Mouse (Mus musculus): ENCODE data around the gene Cfap43.

Cfap43 gene

DNA sequence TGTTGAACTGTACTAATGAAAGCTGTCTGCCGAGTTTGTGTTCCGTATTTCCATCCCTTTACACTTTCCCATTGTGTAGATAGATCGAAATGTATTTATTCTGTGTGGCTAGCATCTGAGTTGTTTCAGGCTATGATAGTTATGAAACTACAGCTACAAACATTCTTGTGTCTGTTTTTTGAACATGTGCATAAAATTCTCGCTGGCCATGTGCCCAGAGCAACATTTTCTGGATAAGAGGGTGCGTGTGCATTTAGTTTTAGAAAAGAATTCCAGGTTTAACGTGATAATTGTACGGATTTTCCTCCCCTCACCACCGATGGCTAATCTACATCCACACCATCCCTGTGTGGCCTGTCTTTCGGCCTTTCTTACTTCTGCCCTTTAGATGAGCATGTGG is 205.6 kb downstream of the Cfap43 start:
- in situ Hi-C loops (cut with MboI, MseI) = no loop called here

DNA sequence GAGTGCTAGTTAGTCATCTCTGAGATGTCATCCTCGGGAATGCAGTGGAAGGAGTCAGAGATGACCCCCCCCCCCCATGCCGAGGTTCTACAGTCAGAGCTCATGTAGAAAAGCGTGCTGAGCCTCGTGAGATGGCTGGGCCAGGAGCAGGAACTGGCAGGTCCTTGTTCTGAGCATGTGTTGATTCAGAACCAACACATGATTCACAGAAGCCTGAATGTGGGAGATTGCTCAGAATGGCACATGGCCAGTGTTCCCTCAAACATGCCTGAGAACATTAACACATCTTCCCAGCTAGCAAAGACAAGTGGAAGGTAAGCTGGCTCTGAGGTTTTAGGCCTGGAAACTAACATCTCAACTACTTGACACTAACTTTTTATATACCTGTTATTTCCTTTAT is 208.7 kb downstream of the Cfap43 start:
- in situ Hi-C loops (cut with MboI, MseI) = no loop called here

GRCm38 (mm10) chr19:47705772-47706309 is 213.2 kb downstream of the Cfap43 start:
- in situ Hi-C loops (cut with MboI, MseI) = no loop called here

- in situ Hi-C loops (cut with MboI, MseI) = no loop called here
These were observed 213.9 kb downstream of the Cfap43 start for GRCm38 (mm10) chr19:47705080-47705771.

DNA sequence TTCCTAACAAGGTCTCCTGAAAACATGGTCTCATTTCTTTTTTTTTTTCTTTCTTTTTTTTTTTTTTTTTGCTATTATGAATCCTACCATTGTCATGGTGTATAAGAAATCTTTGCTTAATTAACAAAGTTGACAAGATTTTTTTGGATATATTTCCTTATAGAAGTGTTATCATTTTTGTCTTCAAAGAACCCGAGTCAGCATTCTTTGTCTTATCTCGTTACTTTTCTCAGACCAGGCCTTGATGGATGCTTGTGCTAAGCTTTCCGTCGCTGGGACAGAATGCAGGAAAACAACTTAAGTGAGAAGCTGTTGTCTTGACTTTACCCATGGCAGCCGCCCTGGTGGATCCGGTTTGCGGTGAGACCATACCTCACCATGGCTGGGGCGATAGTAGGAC is 218.6 kb downstream of the Cfap43 start:
- in situ Hi-C loops (cut with MboI, MseI) = no loop called here

DNA sequence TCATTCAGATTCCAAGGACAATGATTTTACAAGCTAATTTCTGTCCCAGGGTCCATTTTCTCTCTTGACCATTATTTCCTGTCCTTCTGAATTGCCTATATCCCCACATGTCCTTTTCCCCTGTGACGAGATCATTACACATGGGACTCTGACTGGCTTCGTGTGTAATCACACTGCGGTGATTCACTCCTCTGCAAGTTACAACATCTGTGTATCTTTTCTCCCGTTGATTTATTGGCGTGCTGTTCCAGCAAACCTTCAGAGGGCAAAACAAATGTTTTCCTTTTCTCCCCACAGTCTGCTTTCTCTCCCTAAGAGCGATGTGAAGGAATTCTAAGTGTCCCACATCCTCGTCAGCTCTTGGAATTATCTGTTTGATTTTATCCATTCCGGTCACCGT is 219.3 kb downstream of the Cfap43 start:
- in situ Hi-C loops (cut with MboI, MseI) = loop anchor here in 1 of 2 experiments (10.0 kb wide), 1 partner anchor 695 kb away; no protein-coding TSS in a partner anchor

DNA sequence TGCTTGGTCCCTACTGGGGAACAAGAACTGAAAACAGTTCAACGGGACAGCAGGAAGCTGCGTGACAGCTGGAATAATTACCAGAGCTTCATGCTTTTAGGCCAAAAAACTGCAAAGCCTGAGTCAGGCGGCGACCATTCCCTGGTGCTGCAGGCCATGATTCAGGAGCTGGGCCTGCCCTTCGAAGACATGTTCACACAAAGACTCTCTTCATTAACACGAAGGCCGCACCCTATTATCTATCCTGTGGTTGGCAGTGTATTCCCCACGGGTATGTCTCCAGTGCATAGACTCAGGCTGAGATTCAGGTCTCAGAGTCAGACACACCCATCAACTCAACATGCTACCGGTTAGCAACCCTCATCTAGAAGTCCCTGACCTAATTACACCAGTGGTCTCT is 220.8 kb downstream of the Cfap43 start:
- in situ Hi-C loops (cut with MboI, MseI) = loop anchor here in 1 of 2 experiments (10.0 kb wide), 1 partner anchor 697 kb away; no protein-coding TSS in a partner anchor

DNA sequence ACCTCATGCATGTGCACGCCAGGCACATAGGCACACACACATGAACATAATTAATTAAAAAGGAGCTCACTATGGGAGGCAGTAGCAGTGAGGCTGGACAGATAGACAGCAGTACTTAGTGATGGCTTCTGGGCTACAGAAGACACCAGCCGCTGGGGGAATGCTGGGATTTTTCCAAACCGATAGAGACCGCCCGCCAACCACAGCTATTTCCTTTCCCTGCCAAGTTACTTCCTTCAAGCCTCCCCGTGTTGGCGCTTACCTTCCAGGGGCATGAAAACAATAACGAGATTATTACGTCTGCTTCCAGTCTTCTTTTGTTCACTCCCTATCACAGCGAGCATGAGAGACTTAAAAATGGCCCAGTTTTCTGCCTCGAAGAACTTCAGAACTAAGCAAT is 222.0 kb downstream of the Cfap43 start:
- in situ Hi-C loops (cut with MboI, MseI) = loop anchor here in 1 of 2 experiments (10.0 kb wide), 1 partner anchor 698 kb away; no protein-coding TSS in a partner anchor

DNA sequence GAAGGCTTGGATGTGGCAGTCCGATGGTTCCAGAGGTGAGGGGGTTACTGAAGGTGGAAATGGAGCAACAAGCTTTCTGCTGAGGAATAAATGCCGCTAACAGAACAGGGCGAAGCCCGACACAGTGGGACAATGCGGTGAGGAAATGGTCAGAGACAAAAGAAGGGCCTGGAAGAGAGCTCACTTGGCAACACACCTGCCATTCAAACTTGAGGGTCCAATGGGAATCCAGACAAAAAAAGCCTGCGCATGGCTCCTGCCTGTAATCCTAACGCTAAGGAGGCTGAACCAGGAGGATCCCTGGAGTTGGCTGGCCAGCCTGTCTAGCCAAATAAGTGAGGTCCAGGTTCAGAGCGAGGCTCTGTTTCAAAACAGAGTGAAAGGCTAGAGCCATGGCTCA is 222.7 kb downstream of the Cfap43 start:
- in situ Hi-C loops (cut with MboI, MseI) = loop anchor here in 1 of 2 experiments (10.0 kb wide), 1 partner anchor 698 kb away; no protein-coding TSS in a partner anchor

DNA sequence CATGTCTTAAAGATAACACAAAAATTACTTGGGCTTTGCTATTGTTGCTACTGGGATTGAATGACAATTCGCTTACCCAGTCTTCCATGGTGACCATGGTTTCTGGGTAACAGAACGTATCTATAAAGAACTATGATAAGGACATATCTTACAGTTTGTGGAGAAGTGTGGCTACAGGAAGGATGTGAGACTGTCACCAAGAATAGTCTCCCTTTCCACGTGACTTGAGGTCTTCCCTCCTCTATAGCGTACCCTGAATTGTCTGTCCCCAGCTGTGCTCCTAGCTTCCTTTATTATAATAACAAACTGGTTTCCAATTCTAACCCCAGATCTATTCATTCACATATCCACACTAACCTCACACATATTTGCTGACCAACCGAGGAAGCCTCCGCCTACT is 223.4 kb downstream of the Cfap43 start:
- in situ Hi-C loops (cut with MboI, MseI) = loop anchor here in 1 of 2 experiments (10.0 kb wide), 1 partner anchor 699 kb away; no protein-coding TSS in a partner anchor

- in situ Hi-C loops (cut with MboI, MseI) = loop anchor here in 1 of 2 experiments (10.0 kb wide), 1 partner anchor 703 kb away; no protein-coding TSS in a partner anchor
These were observed 227.1 kb downstream of the Cfap43 start, which contains the start of gene Col17a1 for GRCm38 (mm10) chr19:47691994-47692393. TSS of gene Col17a1 (minus strand) at chr19:47692094.

DNA sequence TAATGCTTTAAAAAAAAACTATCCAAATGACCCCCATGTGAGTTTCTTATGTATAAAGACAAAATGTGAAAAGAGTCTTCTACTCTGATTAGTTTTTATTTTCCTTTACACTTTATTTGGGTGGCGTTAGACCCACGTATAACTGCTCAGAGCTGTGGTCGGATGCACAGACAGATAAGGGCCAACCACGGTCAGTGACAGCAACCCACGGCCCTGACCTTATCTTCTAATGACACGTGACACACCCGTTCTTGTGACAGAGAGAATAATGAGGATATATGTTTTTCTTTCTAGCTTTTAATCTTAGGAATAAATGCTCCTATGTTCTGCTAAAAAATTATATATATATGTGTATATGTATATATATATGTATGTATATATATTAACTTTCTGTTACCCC is 229.5 kb downstream of the Cfap43 start:
- in situ Hi-C loops (cut with MboI, MseI) = no loop called here

All from T-helper 17 cell (primary cell).